Mouse (Mus musculus) layer of hippocampus, postnatal 25 days (tissue): ENCODE results near the gene Xylt1. TPM values are rescaled to one million over a fixed set of nuclear protein-coding genes. Genes with fewer than 3 reads are reported as not detected.

Experiments
- DNase-seq, 2 experiments: peaks; one replicate each; pipeline ENCODE4 v3.0.0; 2022; ENCODE audit warnings: mixed read lengths in 2 of 2, low spot score in 1 of 2; ENCODE audit errors: extremely low spot score in 1 of 2
- total RNA-seq, 2 experiments: library from RNA; stranded (reverse); gene quantifications; 2 replicates each; pipeline ENCODE4 v1.2.3; 2021

The Xylt1 gene
- total RNA-seq, 2 experiments from 2014 or later: 43.1 to 56.9 TPM

GRCm38 (mm10) chr7:117393976-117394375 lies 13.2 kb downstream of the Xylt1 start:
- DNase-seq: no peak

GRCm38 (mm10) chr7:117394380-117394779 lies 13.6 kb downstream of the Xylt1 start:
- DNase-seq: no peak

GRCm38 (mm10) chr7:117395511-117395910 lies 14.7 kb downstream of the Xylt1 start:
- no peak for DNase-seq

GRCm38 (mm10) chr7:117397877-117398276 lies 17.1 kb downstream of the Xylt1 start:
- no peak for DNase-seq

GRCm38 (mm10) chr7:117399971-117400370 lies 19.2 kb downstream of the Xylt1 start:
- no peak for DNase-seq

- no peak for DNase-seq
Measured at GRCm38 (mm10) chr7:117401581-117401980, 20.8 kb downstream of the Xylt1 start.

- DNase-seq: no peak
Measured at GRCm38 (mm10) chr7:117406336-117406735, 25.6 kb downstream of the Xylt1 start.

GRCm38 (mm10) chr7:117409268-117409988 lies 28.6 kb downstream of the Xylt1 start:
- no peak for DNase-seq

- no peak for DNase-seq
Measured at GRCm38 (mm10) chr7:117411874-117412273, 31.1 kb downstream of the Xylt1 start.

GRCm38 (mm10) chr7:117412405-117412804 lies 31.6 kb downstream of the Xylt1 start:
- DNase-seq: no peak

- DNase-seq: no peak
Measured at GRCm38 (mm10) chr7:117414341-117415008, 33.7 kb downstream of the Xylt1 start.

- DNase-seq: no peak
Measured at GRCm38 (mm10) chr7:117415009-117415363, 34.2 kb downstream of the Xylt1 start.

- DNase-seq: no peak
Measured at GRCm38 (mm10) chr7:117419041-117419440, 38.3 kb downstream of the Xylt1 start.

GRCm38 (mm10) chr7:117419846-117420245 lies 39.1 kb downstream of the Xylt1 start:
- DNase-seq: no peak

- DNase-seq: no peak
Measured at GRCm38 (mm10) chr7:117420301-117420700, 39.5 kb downstream of the Xylt1 start.

GRCm38 (mm10) chr7:117420836-117421566 lies 40.2 kb downstream of the Xylt1 start:
- DNase-seq: no peak

- no peak for DNase-seq
Measured at GRCm38 (mm10) chr7:117424841-117425240, 44.1 kb downstream of the Xylt1 start.

- DNase-seq: no peak
Measured at GRCm38 (mm10) chr7:117426366-117426765, 45.6 kb downstream of the Xylt1 start.

- no peak for DNase-seq
Measured at GRCm38 (mm10) chr7:117428690-117429224, 48.0 kb downstream of the Xylt1 start.

- DNase-seq: no peak
Measured at GRCm38 (mm10) chr7:117429483-117429882, 48.7 kb downstream of the Xylt1 start.

GRCm38 (mm10) chr7:117429895-117430294 lies 49.1 kb downstream of the Xylt1 start:
- DNase-seq: no peak
